Mouse (Mus musculus) ES-E14 (cell line): ENCODE results near the gene Tchh.

Experiments used
- CHD2 ChIP-seq: IDR thresholded peaks from 2 replicates; pipeline ENCODE4 v1.6.1; 2014; ENCODE audit warnings: mild to moderate bottlenecking, low read depth, low read length, inconsistent platforms
- HCFC1 ChIP-seq: IDR thresholded peaks from 2 replicates; pipeline ENCODE4 v1.6.1; 2012; ENCODE audit warnings: low read length, inconsistent platforms, borderline replicate concordance; ENCODE audit not compliant: insufficient read depth
- MAFK ChIP-seq: IDR thresholded peaks from 2 replicates; pipeline ENCODE4 v1.6.1; 2014; ENCODE audit warnings: mild to moderate bottlenecking, low read depth, low read length, inconsistent platforms; ENCODE audit not compliant: insufficient read depth
- ZC3H11A ChIP-seq: IDR thresholded peaks from 2 replicates; pipeline ENCODE4 v1.6.1; 2012; ENCODE audit warnings: low read depth, mild to moderate bottlenecking, inconsistent platforms, low read length, borderline replicate concordance

DNA sequence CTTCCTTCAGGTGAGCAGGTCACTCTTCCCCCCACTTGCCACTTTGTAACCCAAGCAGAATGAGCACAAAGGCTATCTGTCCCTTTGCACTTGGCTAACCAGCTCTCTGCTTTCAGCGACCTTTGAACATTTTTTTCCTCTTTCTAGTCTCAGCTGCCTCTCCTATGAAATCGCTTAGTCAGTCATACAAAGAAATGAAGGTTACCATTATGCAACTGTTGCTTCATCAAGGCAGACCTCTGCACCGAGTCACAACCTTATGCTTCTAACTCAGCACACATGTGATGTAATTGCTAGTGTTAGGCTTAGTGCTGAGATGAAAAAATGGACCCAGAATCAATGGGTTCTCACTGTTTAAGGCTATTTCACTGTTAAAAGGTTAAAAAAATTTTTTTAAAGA lies 27.5 kb downstream of the Tchh start:
- TF ChIP-seq ZC3H11A (no peak), HCFC1 (no peak), CHD2 (no peak), MAFK (no peak)
